Mouse (Mus musculus): Measurements from ENCODE around the gene Endod1.

- TF ChIP-seq CTCF (conservative IDR thresholded peaks at IDR 0.05; ENCODE audit: insufficient read depth, insufficient read length, low read depth, low read length) (no peak), POLR2A (IDR thresholded peaks at IDR 0.05; ENCODE audit: low read depth, low read length) (no peak)
Measured at GRCm38 (mm10) chr9:14367850-14368249, 13.5 kb downstream of the Endod1 start.
